Mouse (Mus musculus): ENCODE data around the gene Gpc5.

- TF ChIP-seq CTCF (IDR thresholded peaks at IDR 0.05; ENCODE audit: borderline replicate concordance, extremely low read depth, insufficient read depth, insufficient read length) (no peak), POLR2A (IDR thresholded peaks at IDR 0.05; ENCODE audit: borderline replicate concordance, extremely low read depth, insufficient read depth, insufficient read length, poor library complexity, severe bottlenecking) (no peak)
Measured at GRCm38 (mm10) chr14:116127943-116128342, 1035.9 kb downstream of the Gpc5 start.

All from brain, embryonic 14.5 days (tissue).